9 mouse cellular contexts compared by ENCODE assay signal in genomic region chr17:75128337-75128935, GRCm38 (mm10).
DNase-seq lines count a peak whose midpoint lies in the region; ATAC-seq and TF ChIP-seq lines count a peak whose summit lies in the region.
"Had no signal": no experiment of that assay in that cellular context is flagged by ENCODE, and none has a peak within 500 bp of the region (broad histone marks: within the 10 kb centered on the region; RNA-seq: fewer than 3 reads in every experiment).

No protein-coding gene starts in this region.

- H3K9me3 ChIP-seq in liver, embryonic 12.5 days (replicated peaks): no peaks in the 10 kb centered on the region
- no peaks in the 10 kb centered on the region for H3K9me3 ChIP-seq in stomach, postnatal 0 days (ENCODE audit: control insufficient read depth, low read length)
- no peaks in the 10 kb centered on the region for H3K9me3 ChIP-seq in forebrain, embryonic 11.5 days (ENCODE audit: control insufficient read depth, low read length)
- H3K9me3 ChIP-seq: limb, embryonic 12.5 days had no signal

- no peak overlapping the region for H3K27ac ChIP-seq in liver, embryonic 12.5 days
- H3K27ac ChIP-seq in gastrocnemius, adult 2 months: peak overlapping the region; percentile 46
- no peak overlapping the region; the same call in 1 of the 2 replicates for H3K27ac ChIP-seq in stomach, postnatal 0 days (replicated peaks)
- H3K27ac ChIP-seq in forebrain, embryonic 11.5 days (ENCODE audit: low read depth, low read length): no peak overlapping the region
- H3K27ac ChIP-seq: limb, embryonic 12.5 days had no signal

- DNase-seq in liver (peak; percentile 50), Patski (ENCODE audit: low read depth, low spot score) (no peak)
- DNase-seq in gastrocnemius, adult 2 months: peak; percentile 61
- DNase-seq in kidney, postnatal 4 days: peak; percentile 71 to 72
- DNase-seq in stomach, postnatal 0 days (ENCODE audit: low spot score): no peak
- no peak for DNase-seq in urinary bladder, postnatal 10 days (ENCODE audit: low spot score)
- DNase-seq in forebrain, embryonic 11.5 days (ENCODE audit: low spot score): no peak

- no peaks in the 10 kb centered on the region for H3K27me3 ChIP-seq in liver, embryonic 12.5 days (replicated peaks)
- no peaks in the 10 kb centered on the region for H3K27me3 ChIP-seq in Patski
- no peaks in the 10 kb centered on the region for H3K27me3 ChIP-seq in stomach, postnatal 0 days (ENCODE audit: control insufficient read depth, insufficient read depth, low read length)
- H3K27me3 ChIP-seq in forebrain, embryonic 11.5 days (ENCODE audit: control insufficient read depth, insufficient read depth, low read length): no peaks in the 10 kb centered on the region
- H3K27me3 ChIP-seq: limb, embryonic 12.5 days had no signal

- CTCF ChIA-PET in Patski (lab: Charles Lee): no interaction called here

- no peak for TF ChIP-seq EP300 in stomach, postnatal 0 days (optimal IDR thresholded peaks at IDR 0.05)

- TF ChIP-seq CTCF in Patski (IDR thresholded peaks at IDR 0.05): peak; percentile 60
- peak; percentile 45 for TF ChIP-seq CTCF in gastrocnemius, adult 2 months (IDR thresholded peaks at IDR 0.05)
- peak; percentile 63 for TF ChIP-seq CTCF in stomach, postnatal 0 days (IDR thresholded peaks at IDR 0.05; ENCODE audit: low read depth)

- no peak overlapping the region for H3K4me3 ChIP-seq in liver, embryonic 12.5 days
- H3K4me3 ChIP-seq in gastrocnemius, adult 2 months: peak overlapping the region; percentile 15; the same call in 1 of the 2 replicates
- H3K4me3 ChIP-seq in stomach, postnatal 0 days (ENCODE audit: low read depth, low read length): no peak overlapping the region
- no peak overlapping the region for H3K4me3 ChIP-seq in forebrain, embryonic 11.5 days (ENCODE audit: low read depth, low read length)
- H3K4me3 ChIP-seq: limb, embryonic 12.5 days had no signal

- in situ Hi-C loops in Patski (cut with MboI; ENCODE audit: low pct_unique_long_range_greater_than_20kb): no loop called here

- H3K9ac ChIP-seq in liver, embryonic 12.5 days: no peak overlapping the region
- no peak overlapping the region for H3K9ac ChIP-seq in stomach, postnatal 0 days (ENCODE audit: low read length)
- no peak overlapping the region for H3K9ac ChIP-seq in forebrain, embryonic 11.5 days (ENCODE audit: low read length)
- H3K9ac ChIP-seq: limb, embryonic 12.5 days had no signal

- H3K36me3 ChIP-seq in liver, embryonic 12.5 days: no peaks in the 10 kb centered on the region
- H3K36me3 ChIP-seq in stomach, postnatal 0 days (ENCODE audit: control insufficient read depth, insufficient read depth, low read length): no peaks in the 10 kb centered on the region
- no peaks in the 10 kb centered on the region for H3K36me3 ChIP-seq in forebrain, embryonic 11.5 days (ENCODE audit: control insufficient read depth, insufficient read depth, low read length)
- H3K36me3 ChIP-seq: limb, embryonic 12.5 days had no signal

- no peaks in the 10 kb centered on the region for H3K4me1 ChIP-seq in liver, embryonic 12.5 days
- no peaks in the 10 kb centered on the region for H3K4me1 ChIP-seq in stomach, postnatal 0 days (replicated peaks; ENCODE audit: control insufficient read depth, insufficient read depth)
- no peaks in the 10 kb centered on the region for H3K4me1 ChIP-seq in forebrain, embryonic 11.5 days (replicated peaks; ENCODE audit: control insufficient read depth, insufficient read depth, low read length)

- POLR2A ChIA-PET in Patski (lab: Charles Lee): no interaction called here

- ATAC-seq in liver, embryonic 12.5 days: no peak
- ATAC-seq in Patski: no peak
- ATAC-seq in stomach, postnatal 0 days (ENCODE audit: low FRiP score, low TSS enrichment): peak; percentile 47; the same call in 1 of the 2 replicates
- ATAC-seq in forebrain, embryonic 11.5 days (replicated peaks; ENCODE audit: low FRiP score): no peak

- H3K4me2 ChIP-seq in liver, embryonic 12.5 days: no peak overlapping the region
- H3K4me2 ChIP-seq in stomach, postnatal 0 days (replicated peaks; ENCODE audit: low read depth): no peak overlapping the region
- H3K4me2 ChIP-seq in forebrain, embryonic 11.5 days (ENCODE audit: low read depth, low read length, severe bottlenecking): no peak overlapping the region
- H3K4me2 ChIP-seq: limb, embryonic 12.5 days had no signal

- intact Hi-C loops in gastrocnemius, adult 2 months (cut with DNase I): no loop called here

- WGBS in liver, embryonic 12.5 days (ENCODE audit: insufficient replicate concordance): 36% methylated on average over 8 of the region's 8 CpGs
- 40% methylated on average over 8 of the region's 8 CpGs for WGBS in stomach, postnatal 0 days
- WGBS in forebrain, embryonic 11.5 days: 61% methylated on average over 8 of the region's 8 CpGs

Comparison
In these comparisons a context has a peak if more than half of its experiments do, and no peak if none do; other contexts are left out.
1. DNase-seq: peak in liver (single experiment), gastrocnemius, adult 2 months (single experiment) and kidney, postnatal 4 days (2 of 2); none in Patski (single experiment), stomach, postnatal 0 days (single experiment), urinary bladder, postnatal 10 days (single experiment) and forebrain, embryonic 11.5 days (single experiment).
2. Peak in every context shown above with its lines, with median percentiles within 50 percentile points of each other: CTCF ChIP-seq.